ENCODE assay signal across 25 mouse cellular contexts in genomic region chr6:126190218-126190871, GRCm38 (mm10). TPM values are rescaled to one million over a fixed set of nuclear protein-coding genes. Genes with fewer than 3 reads are reported as not detected.
DNase-seq lines count a peak whose midpoint lies in the region; ATAC-seq lines count a peak whose summit lies in the region.
"Had no signal": no experiment of that assay in that cellular context is flagged by ENCODE, and none has a peak within 500 bp of the region (broad histone marks: within the 10 kb centered on the region; RNA-seq: fewer than 3 reads in every experiment).

No protein-coding gene starts in this region.

- H3K4me3 ChIP-seq in kidney, embryonic 15.5 days (replicated peaks) = no peak overlapping the region
- no peak overlapping the region for H3K4me3 ChIP-seq in kidney, embryonic 14.5 days (ENCODE audit: low read length)
- H3K4me3 ChIP-seq in heart, embryonic 16.5 days (ENCODE audit: low read length) = no peak overlapping the region
- H3K4me3 ChIP-seq: embryonic facial prominence, embryonic 12.5 days; heart, embryonic 13.5 days; intestine, embryonic 15.5 days; layer of hippocampus, adult 2 months; liver, embryonic 12.5 days; megakaryocyte, embryonic 14.5 days; midbrain, embryonic 15.5 days; myocyte had no signal

- no peaks in the 10 kb centered on the region for H3K36me3 ChIP-seq in kidney, embryonic 15.5 days
- no peaks in the 10 kb centered on the region for H3K36me3 ChIP-seq in kidney, embryonic 14.5 days (ENCODE audit: control insufficient read depth, insufficient read depth, low read length)
- no peaks in the 10 kb centered on the region for H3K36me3 ChIP-seq in heart, embryonic 16.5 days (ENCODE audit: control insufficient read depth, insufficient read depth)
- H3K36me3 ChIP-seq: embryonic facial prominence, embryonic 12.5 days; G1E; heart, embryonic 13.5 days; intestine, embryonic 15.5 days; liver, embryonic 12.5 days; midbrain, embryonic 15.5 days had no signal

- ATAC-seq in kidney, embryonic 15.5 days (replicated peaks; ENCODE audit: low FRiP score) = peak; percentile 52; the same call in 1 of the 2 replicates
- no peak for ATAC-seq in kidney, embryonic 14.5 days (ENCODE audit: low FRiP score, low TSS enrichment)
- peak; percentile 77 for ATAC-seq in heart, embryonic 16.5 days (replicated peaks; ENCODE audit: extremely low read depth, insufficient read depth, low FRiP score)
- ATAC-seq: forebrain, embryonic 14.5 days; intestine, embryonic 15.5 days; liver, embryonic 12.5 days; midbrain, embryonic 15.5 days had no signal

- H3K27me3 ChIP-seq in kidney, embryonic 15.5 days = no peaks in the 10 kb centered on the region
- no peaks in the 10 kb centered on the region for H3K27me3 ChIP-seq in kidney, embryonic 14.5 days (ENCODE audit: control insufficient read depth, insufficient read depth, low read length)
- no peaks in the 10 kb centered on the region for H3K27me3 ChIP-seq in heart, embryonic 16.5 days (ENCODE audit: control insufficient read depth, insufficient read depth, low read length)
- H3K27me3 ChIP-seq: embryonic facial prominence, embryonic 12.5 days; intestine, embryonic 15.5 days; liver, embryonic 12.5 days; megakaryocyte, embryonic 14.5 days; midbrain, embryonic 15.5 days had no signal

- no peak overlapping the region for H3K9ac ChIP-seq in kidney, embryonic 15.5 days
- no peak overlapping the region for H3K9ac ChIP-seq in kidney, embryonic 14.5 days (ENCODE audit: low read depth, low read length)
- no peak overlapping the region for H3K9ac ChIP-seq in heart, embryonic 16.5 days (ENCODE audit: low read length)
- H3K9ac ChIP-seq: embryonic facial prominence, embryonic 12.5 days; heart, embryonic 13.5 days; hindbrain, embryonic 14.5 days; intestine, embryonic 15.5 days; liver, embryonic 12.5 days; midbrain, embryonic 15.5 days had no signal

- peak; percentile 94 for DNase-seq in heart, adult 11 months
- no peak for DNase-seq in heart, postnatal 25 days (ENCODE audit: low spot score)
- peak; percentile 43 for DNase-seq in kidney, postnatal 14 days
- no peak for DNase-seq in left cerebral cortex, adult 8-10 months (ENCODE audit: low spot score in 2 of 2)
- DNase-seq in spleen, postnatal 14 days (ENCODE audit: low spot score in 2 of 2) = no peak
- DNase-seq: cerebellum, adult 8-10 months; gastrocnemius, postnatal 10 days; lung, adult 2 months; right cerebral cortex, postnatal 14 days; spleen, adult 18-20 months; thymus, postnatal 4 days had no signal

- intact Hi-C loops in heart, postnatal 25 days (cut with DNase I) = no loop called here

- no peak overlapping the region for H3K4me2 ChIP-seq in kidney, embryonic 15.5 days
- H3K4me2 ChIP-seq in kidney, embryonic 14.5 days (replicated peaks; ENCODE audit: low read depth, low read length) = no peak overlapping the region
- no peak overlapping the region for H3K4me2 ChIP-seq in heart, embryonic 16.5 days (ENCODE audit: low read depth, low read length)
- H3K4me2 ChIP-seq: embryonic facial prominence, embryonic 12.5 days; heart, embryonic 13.5 days; hindbrain, embryonic 14.5 days; intestine, embryonic 15.5 days; liver, embryonic 12.5 days; midbrain, embryonic 15.5 days had no signal

- no peak overlapping the region for H3K27ac ChIP-seq in kidney, embryonic 15.5 days
- H3K27ac ChIP-seq in kidney, embryonic 14.5 days (ENCODE audit: low read depth, low read length) = no peak overlapping the region
- no peak overlapping the region for H3K27ac ChIP-seq in heart, embryonic 16.5 days (ENCODE audit: low read length)
- H3K27ac ChIP-seq: embryonic facial prominence, embryonic 12.5 days; heart, embryonic 13.5 days; hindbrain, embryonic 14.5 days; intestine, embryonic 15.5 days; layer of hippocampus, adult 2 months; liver, embryonic 12.5 days; midbrain, embryonic 15.5 days had no signal

- peaks cover 4% of the 10 kb centered on the region; the same call in 1 of the 2 replicates for H3K4me1 ChIP-seq in kidney, embryonic 15.5 days
- H3K4me1 ChIP-seq in kidney, embryonic 14.5 days (ENCODE audit: control insufficient read depth, insufficient read depth, low read length) = no peaks in the 10 kb centered on the region; the same call in 1 of the 2 replicates
- H3K4me1 ChIP-seq in heart, embryonic 16.5 days (ENCODE audit: control insufficient read depth, insufficient read depth, low read length) = no peaks in the 10 kb centered on the region
- H3K4me1 ChIP-seq: embryonic facial prominence, embryonic 12.5 days; heart, embryonic 13.5 days; intestine, embryonic 15.5 days; liver, embryonic 12.5 days; megakaryocyte, embryonic 14.5 days; midbrain, embryonic 15.5 days had no signal

- no peaks in the 10 kb centered on the region for H3K9me3 ChIP-seq in kidney, embryonic 15.5 days (replicated peaks)
- H3K9me3 ChIP-seq in kidney, embryonic 14.5 days (ENCODE audit: control insufficient read depth, low read length) = no peaks in the 10 kb centered on the region
- 0 out of 2 replicates have a peak, but pooled peaks cover 4% of the 10 kb centered on the region for H3K9me3 ChIP-seq in heart, embryonic 16.5 days (replicated peaks; ENCODE audit: control insufficient read depth, low read length)
- H3K9me3 ChIP-seq: embryonic facial prominence, embryonic 12.5 days; heart, embryonic 13.5 days; intestine, embryonic 15.5 days; liver, embryonic 12.5 days; midbrain, embryonic 15.5 days had no signal

- 55% methylated on average over 10 of the region's 10 CpGs for WGBS in kidney, embryonic 15.5 days
- WGBS in kidney, embryonic 14.5 days = 63% methylated on average over 10 of the region's 10 CpGs
- WGBS in heart, embryonic 16.5 days = 64% methylated on average over 10 of the region's 10 CpGs

RNA-seq across cellular contexts. Expression of gene Ntf3, which starts 23.6 kb away (rescaled TPM):
- 1 to 10 TPM; 2.8 to 5.2 TPM for total RNA-seq in heart, postnatal 25 days (2021)
- 16.2 and 16.6 TPM in 2 replicates for polyA plus RNA-seq in kidney, embryonic 15.5 days (2015; fragmentation: Nextera tagmentation; extraction: Ambion mirVana)
- polyA plus RNA-seq in kidney, embryonic 14.5 days (2014; fragmentation: Nextera tagmentation; extraction: Ambion mirVana) = 20.7 TPM in 2 replicates
- 6.6 and 8.3 TPM in 2 replicates for polyA plus RNA-seq in heart, embryonic 16.5 days (2015; fragmentation: Nextera tagmentation; extraction: Ambion mirVana)
- total RNA-seq in left cerebral cortex, adult 8-10 months (2022) = 1 to 10 TPM; 2.1 to 2.5 (median 2.3) TPM
- total RNA-seq: G1E had no signal
- polyA plus RNA-seq: G1E, myocyte had no signal

Comparison
In these comparisons a context has a peak if more than half of its experiments do, and no peak if none do; other contexts are left out.
1. DNase-seq: peak in heart, adult 11 months (single experiment) and kidney, postnatal 14 days (single experiment); none in heart, postnatal 25 days (single experiment), left cerebral cortex, adult 8-10 months (0 of 2) and spleen, postnatal 14 days (0 of 2).